Mouse (Mus musculus): ENCODE data around the gene Phactr4. TPM values are rescaled to one million over a fixed set of nuclear protein-coding genes. Genes with fewer than 3 reads are reported as not detected.

Gene Phactr4
- polyA plus RNA-seq, 1 experiment from 2014 or later, result 15.9 TPM

DNA sequence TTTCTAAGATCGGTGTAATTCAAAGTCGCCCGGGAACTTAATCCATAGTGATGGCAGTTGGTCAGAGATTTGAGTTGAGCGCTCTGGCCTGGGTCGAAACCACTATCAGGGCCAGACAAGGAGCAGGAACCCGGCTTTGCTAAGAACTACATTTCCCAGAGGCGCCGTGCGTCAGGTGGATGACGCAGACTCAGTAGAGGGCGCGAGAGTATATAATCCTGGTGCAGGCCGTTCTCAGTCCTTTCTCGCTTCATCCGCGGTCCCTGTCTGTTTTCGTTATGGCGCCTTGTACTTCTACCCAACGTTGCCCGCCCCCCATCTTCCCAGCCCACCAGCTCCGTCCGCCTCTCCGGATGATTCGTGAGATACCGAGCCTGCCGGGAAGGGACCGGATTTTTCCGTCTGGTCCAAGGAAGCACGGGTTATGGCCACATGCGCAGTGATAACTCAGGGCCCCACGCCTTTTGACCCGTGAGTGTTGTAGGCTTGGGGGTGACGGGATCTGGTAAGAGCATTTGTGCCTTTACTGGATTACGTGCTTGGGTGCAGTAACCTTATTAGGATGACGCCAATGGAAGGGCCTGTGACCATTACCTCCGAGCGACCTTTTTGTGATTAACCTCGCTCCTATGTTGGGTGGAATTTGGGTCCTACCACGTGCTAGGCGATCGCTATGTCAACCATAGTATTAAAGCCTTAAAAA, 113.7 kb downstream of the Phactr4 start:
- H3K4me1 ChIP-seq, result peaks cover 15% of the 10 kb centered on the region
- H3K27ac ChIP-seq (replicated peaks), result peak overlapping the region; percentile 92
- H3K9ac ChIP-seq, result peak overlapping the region; percentile 97
- H3K36me3 ChIP-seq, result peaks cover 41% of the 10 kb centered on the region
- H3K9me3 ChIP-seq, result no peaks in the 10 kb centered on the region
- peak; percentile 79 for ATAC-seq (ENCODE audit: extremely low read depth, insufficient number of reproducible peaks, low FRiP score, low TSS enrichment)
- peak overlapping the region; percentile 93 for H3K4me3 ChIP-seq
- under 1% methylated on average over 41 of the region's 41 CpGs for WGBS
- no peaks in the 10 kb centered on the region for H3K27me3 ChIP-seq (replicated peaks)
- H3K4me2 ChIP-seq, result peak overlapping the region; percentile 96

DNA sequence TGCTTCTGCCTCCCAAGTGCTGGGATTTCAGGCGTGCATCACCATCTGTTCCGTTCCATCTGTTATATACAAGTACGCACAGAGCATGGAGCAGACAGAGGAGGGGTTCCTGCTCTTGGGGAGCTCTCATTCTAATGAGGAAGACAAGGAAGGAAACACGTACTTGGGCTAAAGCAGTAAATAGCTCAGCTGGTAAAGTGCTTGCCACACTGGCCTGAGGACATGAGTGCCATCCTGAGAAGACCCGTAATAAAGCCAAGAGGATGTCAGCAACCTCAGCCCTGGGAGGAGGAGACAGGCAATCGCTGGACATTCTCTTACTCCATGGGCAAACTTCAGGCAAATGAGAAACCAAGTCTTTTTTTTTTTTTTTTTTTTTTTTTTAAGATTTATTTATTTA, 116.3 kb downstream of the Phactr4 start:
- no peak overlapping the region for H3K4me2 ChIP-seq
- no peaks in the 10 kb centered on the region for H3K27me3 ChIP-seq (replicated peaks)
- no peaks in the 10 kb centered on the region for H3K9me3 ChIP-seq
- H3K36me3 ChIP-seq, result peaks cover 15% of the 10 kb centered on the region
- peaks cover 34% of the 10 kb centered on the region for H3K4me1 ChIP-seq
- no peak overlapping the region for H3K27ac ChIP-seq (replicated peaks)
- WGBS, result 82% methylated on average over 6 of the region's 6 CpGs
- ATAC-seq (ENCODE audit: extremely low read depth, insufficient number of reproducible peaks, low FRiP score, low TSS enrichment), result no peak
- H3K9ac ChIP-seq, result no peak overlapping the region
- no peak overlapping the region for H3K4me3 ChIP-seq

Small RNA genes within 50 kb of the gene (microRNA-seq; reads per million reads assigned to microRNA genes)
- gene Gm25707, result not detected

Other genes with a start within 250 kb of the Phactr4 start
- 58.8 and 60.8 TPM in 2 replicates for gene Ythdf2, start 210.2 kb downstream of the Phactr4 start, polyA plus RNA-seq (2015; fragmentation: Nextera tagmentation; extraction: Ambion mirVana)
- 27.5 and 28.8 TPM in 2 replicates for gene Gmeb1, start 160.9 kb downstream of the Phactr4 start, polyA plus RNA-seq (2015; fragmentation: Nextera tagmentation; extraction: Ambion mirVana)
- gene Taf12, start 148.1 kb downstream of the Phactr4 start, polyA plus RNA-seq (2015; fragmentation: Nextera tagmentation; extraction: Ambion mirVana), result 26.6 and 33.6 TPM in 2 replicates
- 1.1 and 1.8 TPM in 2 replicates for gene Rab42, start 119.1 kb downstream of the Phactr4 start, polyA plus RNA-seq (2015; fragmentation: Nextera tagmentation; extraction: Ambion mirVana)
- 61.9 and 74.4 TPM in 2 replicates for gene Trnau1ap, start 93.0 kb downstream of the Phactr4 start, polyA plus RNA-seq (2015; fragmentation: Nextera tagmentation; extraction: Ambion mirVana)
- 37.6 and 42.1 TPM in 2 replicates for gene Rcc1, start 68.9 kb downstream of the Phactr4 start, polyA plus RNA-seq (2015; fragmentation: Nextera tagmentation; extraction: Ambion mirVana)
- gene Med18, start 41.4 kb upstream of the Phactr4 start, polyA plus RNA-seq (2015; fragmentation: Nextera tagmentation; extraction: Ambion mirVana), result 13.9 and 15.8 TPM in 2 replicates
- gene Sesn2, start 88.0 kb upstream of the Phactr4 start, polyA plus RNA-seq (2015; fragmentation: Nextera tagmentation; extraction: Ambion mirVana), result 7.3 and 8.4 TPM in 2 replicates
- gene Atpif1, start 111.2 kb upstream of the Phactr4 start, polyA plus RNA-seq (2015; fragmentation: Nextera tagmentation; extraction: Ambion mirVana), result 1,230 and 1,350 TPM in 2 replicates
- gene Dnajc8, start 113.1 kb upstream of the Phactr4 start, polyA plus RNA-seq (2015; fragmentation: Nextera tagmentation; extraction: Ambion mirVana), result 103 and 116 TPM in 2 replicates
- gene Ptafr, start 141.6 kb upstream of the Phactr4 start, polyA plus RNA-seq (2015; fragmentation: Nextera tagmentation; extraction: Ambion mirVana), result 0.62 and 1.2 TPM in 2 replicates
- 17.7 and 19.7 TPM in 2 replicates for gene Eya3, start 216.5 kb upstream of the Phactr4 start, polyA plus RNA-seq (2015; fragmentation: Nextera tagmentation; extraction: Ambion mirVana)